Mouse (Mus musculus) urinary bladder, adult 2 months (tissue): ENCODE measurements around the gene Gm10271. TPM values are rescaled to one million over a fixed set of nuclear protein-coding genes. Genes with fewer than 3 reads are reported as not detected.

Experiments
- DNase-seq: peaks from one replicate; pipeline ENCODE4 v3.0.0; 2022; ENCODE audit warnings: low spot score
- polyA plus RNA-seq: library from polyadenylated mRNA; depleted of rRNA; stranded (reverse); fragments of >200 nt; gene quantifications from 2 replicates; pipeline ENCODE4 v1.2.3, GENCODE M21; 2012

The Gm10271 gene
- polyA plus RNA-seq, 1 experiment = not detected

DNA sequence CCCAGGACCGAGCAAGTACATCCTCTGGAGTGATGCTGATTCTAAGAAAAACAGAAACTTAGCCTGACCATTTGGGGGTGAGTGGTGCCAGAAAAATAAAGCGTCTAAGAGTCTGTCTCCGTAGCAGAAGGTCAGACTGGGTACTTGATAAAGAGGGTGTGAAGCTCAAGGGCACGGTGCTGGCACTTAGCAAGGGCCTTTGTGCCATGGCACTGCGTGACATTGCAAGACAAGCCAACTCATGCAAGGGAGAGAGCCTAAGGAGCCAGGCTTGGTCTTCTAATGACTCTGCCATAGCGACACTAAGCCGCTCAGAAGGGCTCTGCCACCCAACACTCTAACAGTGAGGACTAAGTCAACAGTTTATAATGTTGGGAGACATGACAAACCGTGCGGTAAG, 6.4 kb upstream of the Gm10271 start:
- DNase-seq = no peak

GRCm38 (mm10) chr10:116977858-116978257, 5.4 kb upstream of the Gm10271 start:
- no peak for DNase-seq

GRCm38 (mm10) chr10:116977455-116977854, 5.0 kb upstream of the Gm10271 start:
- no peak for DNase-seq

GRCm38 (mm10) chr10:116968741-116969140, 3.7 kb downstream of the Gm10271 start:
- no peak for DNase-seq

DNA sequence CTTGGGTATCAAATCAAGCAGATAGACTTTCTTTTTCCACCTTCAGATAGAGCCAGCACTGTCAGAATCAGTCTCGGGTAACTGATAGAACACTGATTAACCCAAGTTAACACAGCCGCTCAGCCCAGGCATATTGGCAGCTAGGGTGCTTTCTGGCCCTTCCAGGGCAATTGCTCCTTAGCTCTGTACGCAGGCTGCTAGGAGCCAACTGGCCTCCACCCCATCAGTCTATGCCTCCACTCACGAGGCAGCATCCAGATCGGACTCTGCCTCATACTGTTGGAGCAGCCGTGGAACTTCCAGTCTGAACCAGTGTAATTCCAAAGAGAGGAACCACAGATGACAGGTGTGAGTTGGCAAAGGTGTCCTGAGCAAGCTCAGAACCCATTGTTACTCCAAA, 6.3 kb downstream of the Gm10271 start:
- no peak for DNase-seq

- no peak for DNase-seq
These were observed 7.1 kb downstream of the Gm10271 start for GRCm38 (mm10) chr10:116965297-116965696.

DNA sequence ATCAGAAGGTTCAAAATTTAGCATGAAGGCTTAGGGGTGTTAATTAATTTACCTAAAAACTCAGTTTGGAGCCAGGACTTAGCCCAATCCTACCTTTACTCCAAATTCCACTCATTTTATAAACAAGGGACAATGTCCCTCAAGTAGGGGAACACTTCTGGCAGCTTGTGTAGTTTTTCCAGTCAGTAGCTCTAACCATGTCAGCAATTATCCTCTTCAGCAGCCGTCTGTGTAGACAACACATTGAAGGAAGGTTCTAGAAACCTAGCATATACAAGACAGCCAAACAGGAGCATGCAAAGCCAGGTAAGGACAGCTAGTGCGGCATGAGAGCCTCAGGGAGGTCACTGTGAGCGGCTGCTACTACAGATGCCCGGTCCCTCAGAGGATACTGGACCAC, 7.8 kb downstream of the Gm10271 start:
- DNase-seq = no peak

GRCm38 (mm10) chr10:116964084-116964483, 8.3 kb downstream of the Gm10271 start:
- DNase-seq = no peak

- no peak for DNase-seq
These were observed 9.6 kb downstream of the Gm10271 start for GRCm38 (mm10) chr10:116962803-116963202.

- no peak for DNase-seq
These were observed 10.3 kb downstream of the Gm10271 start for GRCm38 (mm10) chr10:116962152-116962551.

- no peak for DNase-seq
These were observed 14.4 kb downstream of the Gm10271 start for GRCm38 (mm10) chr10:116957867-116958551.

- no peak for DNase-seq
These were observed 15.8 kb downstream of the Gm10271 start for GRCm38 (mm10) chr10:116956483-116957158.

DNA sequence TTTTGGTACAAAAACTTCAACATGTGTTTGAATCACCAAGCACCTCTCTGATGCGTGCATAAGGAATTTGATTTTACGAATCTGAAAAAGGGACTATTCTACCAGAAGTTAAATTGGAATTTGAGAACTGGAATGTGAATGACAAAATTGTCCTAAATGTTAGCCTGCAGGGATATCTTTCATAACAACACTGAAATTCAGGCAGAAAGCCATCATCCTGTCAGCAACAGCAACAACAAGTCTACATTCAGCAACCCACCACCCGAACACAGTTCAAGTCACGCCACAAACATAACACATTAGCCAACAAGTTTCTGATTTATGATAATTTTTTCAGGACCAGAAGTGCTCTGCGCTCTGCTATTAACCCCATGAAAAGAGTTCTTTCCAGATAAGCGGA, 17.2 kb downstream of the Gm10271 start:
- DNase-seq = no peak

DNA sequence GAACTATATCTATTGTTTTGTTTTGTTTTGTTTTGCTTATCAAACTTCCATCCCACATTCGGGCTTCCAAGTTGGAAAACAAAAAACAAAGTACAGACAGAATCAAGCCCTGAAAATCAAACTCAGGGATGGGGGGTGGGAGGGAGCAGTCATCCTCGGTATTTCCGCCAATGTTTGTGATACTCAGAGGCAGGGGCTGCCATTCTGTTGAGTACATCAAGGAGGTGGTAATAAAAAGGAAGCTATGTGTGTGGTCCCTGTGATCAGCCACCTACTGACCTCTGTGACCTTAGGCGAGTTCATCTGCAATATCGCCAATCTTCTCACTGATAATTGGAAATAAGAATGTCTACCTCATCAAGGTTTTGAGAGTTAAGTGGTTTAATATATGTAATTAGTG, 21.5 kb downstream of the Gm10271 start:
- DNase-seq = no peak

GRCm38 (mm10) chr10:116950009-116950769, 22.2 kb downstream of the Gm10271 start, which contains the start of gene Rab3ip:
Gene Rab3ip, minus strand, starts transcription at chr10:116950769.
- peak; percentile 88 for DNase-seq

DNA sequence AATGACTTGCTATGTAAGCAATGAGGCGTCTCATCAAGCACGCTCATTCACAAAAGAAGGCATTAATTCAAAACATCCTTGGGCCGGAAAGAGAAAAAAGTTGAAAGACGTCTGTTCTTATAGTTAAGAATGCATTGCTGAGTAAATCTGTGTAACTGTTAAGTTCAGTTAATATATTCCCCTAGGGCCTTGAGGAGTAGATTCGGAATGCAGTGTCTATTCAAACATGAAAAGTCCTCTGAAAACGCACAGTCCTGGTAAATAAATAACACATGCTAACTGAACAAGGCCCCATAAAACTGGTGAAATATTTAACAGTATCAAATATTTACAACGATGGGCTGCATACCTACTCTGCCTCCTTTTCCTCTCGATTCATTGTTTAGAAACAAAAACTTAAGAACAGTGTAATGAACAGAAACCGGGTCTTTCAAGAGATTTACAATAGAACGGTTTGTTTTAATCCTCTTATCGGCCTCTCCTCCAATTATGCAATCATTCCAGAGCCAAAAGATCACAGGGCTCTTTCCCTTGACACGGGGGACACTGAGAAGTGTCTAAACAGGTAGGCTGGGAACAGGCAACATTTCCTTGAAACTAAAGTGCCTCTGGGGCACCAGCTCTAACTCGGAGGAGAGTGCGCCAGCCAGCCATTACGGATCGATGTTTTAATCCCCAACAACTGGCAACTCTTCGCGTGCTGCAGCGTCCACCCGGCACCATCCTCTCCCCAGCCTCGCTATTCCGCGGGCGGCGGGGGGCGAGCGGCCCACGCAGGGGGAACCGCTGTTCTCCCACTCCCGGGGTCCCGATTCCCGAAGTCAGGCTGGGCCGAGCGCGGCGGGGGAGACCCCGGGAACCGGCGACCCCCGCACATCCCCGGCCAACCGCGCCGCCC, 23.0 kb downstream of the Gm10271 start:
- DNase-seq = peak; percentile 58

DNA sequence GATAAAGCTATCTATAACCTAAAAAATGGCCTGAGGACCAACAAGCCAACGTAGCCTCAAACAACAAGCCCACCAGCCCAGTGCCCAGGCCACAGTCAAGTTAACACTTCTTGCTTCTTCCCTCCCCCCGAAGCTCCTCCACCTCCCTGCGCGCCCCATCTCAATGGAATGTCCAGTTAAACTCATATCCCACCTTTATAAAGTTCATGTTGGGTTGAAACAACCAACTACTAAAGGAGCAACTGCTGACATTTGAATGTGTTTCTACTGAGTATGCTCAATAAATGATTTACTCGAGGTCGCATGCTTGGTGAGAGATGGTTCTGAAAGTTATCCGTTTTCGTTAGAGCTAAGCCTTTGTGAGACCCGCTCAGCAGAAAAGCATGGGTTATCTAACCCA, 24.0 kb downstream of the Gm10271 start:
- DNase-seq = no peak

GRCm38 (mm10) chr10:116944940-116945339, 27.5 kb downstream of the Gm10271 start:
- no peak for DNase-seq

DNA sequence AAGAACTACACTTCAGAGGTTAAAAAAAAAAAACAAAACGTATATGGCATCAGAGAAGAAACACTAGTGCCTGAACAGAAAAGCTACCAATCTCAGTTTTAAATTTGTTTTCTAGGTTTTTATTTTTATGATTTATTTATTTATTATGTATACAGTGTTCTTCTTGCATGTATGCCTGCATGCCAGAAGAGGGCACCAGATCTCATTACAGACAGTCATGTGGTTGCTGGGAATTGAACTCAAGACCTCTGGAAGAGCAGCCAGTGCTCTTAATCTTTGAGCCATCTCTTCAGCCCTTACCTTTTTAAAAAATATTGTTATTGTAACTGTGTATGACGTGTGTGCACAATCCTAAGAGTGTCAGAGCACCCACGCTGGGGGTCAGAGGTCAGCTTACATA, 28.3 kb downstream of the Gm10271 start:
- no peak for DNase-seq

GRCm38 (mm10) chr10:116943025-116943424, 29.4 kb downstream of the Gm10271 start:
- DNase-seq = no peak

GRCm38 (mm10) chr10:116935028-116935427, 37.4 kb downstream of the Gm10271 start:
- no peak for DNase-seq

DNA sequence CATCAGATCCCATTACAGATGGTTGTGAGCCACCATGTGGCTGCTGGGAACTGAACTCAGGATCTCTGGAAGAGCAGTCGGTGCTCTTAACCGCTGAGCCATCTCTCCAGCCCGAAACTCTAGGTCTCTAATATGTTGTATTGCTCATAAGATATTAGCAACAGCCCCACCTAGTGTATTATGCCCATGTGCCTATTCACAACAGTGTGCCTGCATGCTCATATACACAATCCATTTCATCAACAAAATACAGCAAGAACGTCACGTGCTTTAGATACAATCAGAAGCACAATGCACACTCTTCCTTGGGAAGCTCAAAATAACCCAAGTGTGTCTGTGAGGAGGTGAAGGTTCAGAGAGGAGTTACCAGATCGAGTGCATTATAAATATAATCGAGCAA, 38.6 kb downstream of the Gm10271 start:
- no peak for DNase-seq
